Mouse (Mus musculus): ENCODE measurements at regions not wholly inside any gene's neighbourhood (a gene's known extent, or its start where the extent isn't known, plus 50 kb on each side); places are given as distances from the start of the nearest gene placed in this dataset.
"Not testable (repeated sequence)": the region's sequence is repeated elsewhere in the genome, so short reads cannot be mapped to it uniquely, and the experiment has no call there.

DNA sequence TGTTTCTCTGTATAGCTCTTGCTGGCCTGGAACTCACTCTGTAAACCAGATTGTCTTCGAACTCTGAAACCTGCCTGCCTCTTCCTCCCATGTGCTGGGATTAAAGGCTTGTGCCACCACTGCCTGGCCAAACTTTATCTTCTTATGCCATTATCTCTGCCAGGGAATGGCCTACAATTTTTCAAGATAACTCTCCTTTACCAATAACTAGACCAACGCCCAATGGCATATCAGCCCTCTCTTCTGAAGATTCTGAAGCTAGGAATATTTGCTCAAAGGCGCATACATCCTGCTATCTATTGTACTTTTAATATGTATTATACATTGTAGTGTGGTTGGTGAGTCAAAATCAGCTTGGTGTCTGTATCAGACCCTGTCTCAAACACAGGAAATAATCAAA lies 235.4 kb upstream of the Cts3 start:
- not testable (repeated sequence) for H3K27ac ChIP-seq; DNase-seq (ENCODE audit: low spot score); H3K4me2 ChIP-seq (ENCODE audit: low read depth, low read length); H3K36me3 ChIP-seq (ENCODE audit: insufficient read depth, low read length); H3K9ac ChIP-seq (replicated peaks; ENCODE audit: low read length); H3K4me1 ChIP-seq (ENCODE audit: insufficient read depth, low read length); H3K9me3 ChIP-seq (ENCODE audit: low read length); H3K4me3 ChIP-seq (ENCODE audit: low read length); H3K27me3 ChIP-seq (ENCODE audit: insufficient read depth, low read length); ATAC-seq
- 93% methylated on average over 3 of the region's 3 CpGs for WGBS

DNA sequence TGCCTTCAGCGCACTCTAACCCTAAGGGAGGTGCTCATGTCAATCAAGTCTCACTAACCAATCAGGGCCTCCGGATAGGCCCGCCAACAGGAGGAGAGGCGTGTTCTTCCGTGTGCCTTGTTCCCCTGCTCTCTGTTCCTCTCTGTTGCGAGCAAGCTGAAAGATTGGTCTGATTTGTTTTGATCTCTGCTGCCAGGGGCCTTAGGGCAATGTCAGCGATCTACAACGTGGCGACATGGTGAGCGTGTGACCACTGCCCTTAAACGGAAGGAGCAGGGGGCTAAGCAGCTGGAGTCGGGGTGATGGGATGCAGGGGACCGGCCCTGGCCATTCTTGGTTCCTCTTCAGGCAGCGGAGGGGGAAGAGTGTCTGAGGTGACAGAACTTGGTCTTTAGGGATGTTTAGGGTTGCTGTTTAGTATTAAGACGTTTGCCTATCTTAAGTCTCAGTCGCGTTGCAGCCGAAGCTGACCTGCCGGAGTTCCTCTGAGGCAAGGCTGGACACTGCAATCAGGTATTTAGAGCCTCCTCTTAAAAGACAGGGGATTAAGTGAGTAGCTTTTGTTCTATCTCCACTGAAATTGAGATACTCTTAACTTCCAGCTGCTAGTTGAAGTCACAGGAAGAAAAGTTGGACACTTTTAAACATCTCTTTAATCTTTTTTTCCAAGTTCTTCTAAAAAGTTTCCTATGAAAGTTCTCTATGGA lies 234.4 kb upstream of the Cts3 start:
- DNase-seq (ENCODE audit: low spot score) = peak; percentile 49
- H3K9me3 ChIP-seq (ENCODE audit: low read length); H3K27me3 ChIP-seq (ENCODE audit: insufficient read depth, low read length); ATAC-seq; H3K4me1 ChIP-seq (ENCODE audit: insufficient read depth, low read length); H3K27ac ChIP-seq; H3K36me3 ChIP-seq (ENCODE audit: insufficient read depth, low read length): not testable (repeated sequence)
- WGBS = 1% methylated on average over 19 of the region's 19 CpGs
- Histone ChIP-seq H3K9ac (replicated peaks; ENCODE audit: low read length) (peak overlapping the region; percentile 30; the same call in 1 of the 2 replicates), H3K4me3 (ENCODE audit: low read length) (peak overlapping the region; percentile 50), H3K4me2 (ENCODE audit: low read depth, low read length) (peak overlapping the region; percentile 55)

DNA sequence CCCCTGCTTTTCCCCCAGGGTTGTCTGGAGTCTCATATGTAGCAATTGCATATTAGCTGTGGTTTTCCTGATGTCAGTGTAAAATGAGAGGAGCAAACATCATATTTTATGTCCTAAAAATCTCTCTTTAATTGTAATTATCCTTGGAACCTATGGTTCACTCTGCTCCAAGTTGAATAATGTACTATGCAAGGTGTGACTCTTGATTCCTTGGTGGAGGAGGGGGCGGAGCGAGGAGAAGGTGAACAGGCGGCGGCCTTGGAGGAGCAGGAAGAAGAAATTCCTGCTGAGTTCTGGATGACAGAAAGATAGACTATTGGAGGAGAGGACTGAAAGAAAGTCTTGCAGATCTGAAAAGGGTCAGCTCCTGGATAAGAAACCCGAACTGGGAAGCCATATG lies 233.8 kb upstream of the Cts3 start:
- not testable (repeated sequence) for H3K9ac ChIP-seq (replicated peaks; ENCODE audit: low read length); H3K27me3 ChIP-seq (ENCODE audit: insufficient read depth, low read length); H3K36me3 ChIP-seq (ENCODE audit: insufficient read depth, low read length); DNase-seq (ENCODE audit: low spot score); ATAC-seq; H3K27ac ChIP-seq; H3K4me1 ChIP-seq (ENCODE audit: insufficient read depth, low read length); H3K9me3 ChIP-seq (ENCODE audit: low read length)
- Histone ChIP-seq H3K4me2 (ENCODE audit: low read depth, low read length) (peak overlapping the region; percentile 55), H3K4me3 (ENCODE audit: low read length) (peak overlapping the region; percentile 50)
- 29% methylated on average over 5 of the region's 5 CpGs for WGBS

DNA sequence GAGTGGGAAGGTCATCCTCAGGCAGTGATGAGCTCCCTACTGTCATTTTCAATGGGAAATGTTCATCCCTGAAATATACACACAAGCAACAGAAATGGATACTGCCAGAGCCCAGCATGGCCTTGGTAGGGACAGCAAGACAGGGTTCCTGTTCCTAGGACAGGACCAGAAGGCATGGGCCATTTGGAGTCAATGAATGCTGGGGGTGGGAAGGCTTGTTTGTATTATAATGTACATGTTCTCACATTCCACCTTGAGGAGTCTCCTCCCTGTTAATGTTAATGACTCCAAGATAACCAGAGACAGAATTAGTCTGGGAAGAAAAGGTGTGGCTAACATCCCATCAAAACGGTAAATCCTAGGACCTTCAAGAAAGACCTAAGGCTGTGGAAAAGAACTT lies 193.5 kb upstream of the Cts3 start:
- not testable (repeated sequence) for ATAC-seq

More for the DNA sequence above, 193.5 kb upstream of the Cts3 start:
- WGBS = 91% methylated on average over 1 of the region's 1 CpGs
- H3K36me3 ChIP-seq (ENCODE audit: insufficient read depth, low read length); H3K4me3 ChIP-seq (ENCODE audit: low read length); H3K27ac ChIP-seq; H3K9me3 ChIP-seq (ENCODE audit: low read length); H3K4me1 ChIP-seq (ENCODE audit: insufficient read depth, low read length); DNase-seq (ENCODE audit: low spot score); H3K4me2 ChIP-seq (ENCODE audit: low read depth, low read length); H3K9ac ChIP-seq (replicated peaks; ENCODE audit: low read length); H3K27me3 ChIP-seq (ENCODE audit: insufficient read depth, low read length): not testable (repeated sequence)

Small RNA genes lying in the stretch of these regions (microRNA-seq; reads per million reads assigned to microRNA genes)
- 0 reads per million in 2 experiments for gene Gm23739

Measured in hindbrain, postnatal 0 days (tissue).